Mouse (Mus musculus) limb, embryonic 14.5 days (tissue): ENCODE data around the gene Kank1. TPM values are rescaled to one million over a fixed set of nuclear protein-coding genes. Genes with fewer than 3 reads are reported as not detected.
A peak's percentile ranks its signal among the peaks of the same experiment; 100 is the strongest.

Experiments used
- ATAC-seq: fragments of 200-750 bp; cut with Nextera tagmentation; 2 replicates; pipeline ENCODE4 v1.8.0; 2017; ENCODE audit warnings: low read depth, moderate number of reproducible peaks, moderate TSS enrichment; ENCODE audit not compliant: low FRiP score
- DNase-seq: peaks from one replicate; pipeline ENCODE4 v3.0.0-alpha.2; 2015; ENCODE audit warnings: low spot score
- H3K27ac ChIP-seq: fragments of 300-500 bp; sonication (generic); replicated peaks from 2 replicates; pipeline ENCODE4 v1.5.1; 2014; ENCODE audit warnings: low read depth, mild to moderate bottlenecking, low read length, moderate library complexity, mixed read lengths
- H3K27me3 ChIP-seq: fragments of 300-500 bp; sonication (generic); 2 replicates; pipeline ENCODE4 v1.6.1; 2014; ENCODE audit warnings: low read length, mixed read lengths; ENCODE audit not compliant: control insufficient read depth, insufficient read depth
- H3K36me3 ChIP-seq: fragments of 300-500 bp; sonication (generic); 2 replicates; pipeline ENCODE4 v1.6.1; 2014; ENCODE audit warnings: mild to moderate bottlenecking, low read length, moderate library complexity, mixed read lengths; ENCODE audit not compliant: control insufficient read depth, insufficient read depth
- H3K4me1 ChIP-seq: fragments of 300-500 bp; sonication (generic); 2 replicates; pipeline ENCODE4 v1.6.1; 2014; ENCODE audit warnings: antibody characterized with exemption, low read length, mixed read lengths; ENCODE audit not compliant: control insufficient read depth, insufficient read depth
- H3K4me2 ChIP-seq: fragments of 300-500 bp; sonication (generic); replicated peaks from 2 replicates; pipeline ENCODE4 v1.6.1; 2014; ENCODE audit warnings: low read depth, mild to moderate bottlenecking, low read length, moderate library complexity; ENCODE audit not compliant: severe bottlenecking
- H3K4me3 ChIP-seq: fragments of 300-500 bp; sonication (generic); replicated peaks from 2 replicates; pipeline ENCODE4 v1.5.1; 2014; ENCODE audit warnings: low read length
- H3K9ac ChIP-seq: fragments of 300-500 bp; sonication (generic); 2 replicates; pipeline ENCODE4 v1.6.1; 2014; ENCODE audit warnings: mild to moderate bottlenecking, low read depth, low read length, moderate library complexity; ENCODE audit not compliant: severe bottlenecking
- H3K9me3 ChIP-seq: fragments of 300-500 bp; sonication (generic); 2 replicates; pipeline ENCODE4 v1.6.1; 2016; ENCODE audit warnings: low read length; ENCODE audit not compliant: control insufficient read depth
- POLR2A ChIP-seq: fragments of 200-500 bp; IDR thresholded peaks from 2 replicates; pipeline ENCODE4 v1.8.0; 2012; ENCODE audit warnings: inconsistent platforms, mild to moderate bottlenecking, moderate library complexity, borderline replicate concordance; ENCODE audit not compliant: insufficient read depth, insufficient read length; ENCODE audit errors: extremely low read depth
- WGBS: fragments of 180-500 bp; shearing (Covaris S2); extraction: QIAGEN DNeasy Blood & Tissue Kit; methylation state at CpG from one replicate; pipeline ENCODE4 v1.1.7; 2014; 5-methylcytosine and 5-hydroxymethylcytosine counted together
- polyA plus RNA-seq, 2 experiments: library from polyadenylated mRNA; depleted of rRNA in 1 of 2; stranded (reverse) in 1 of 2; unstranded in 1 of 2; fragments of >200 nt; fragmentation: Nextera tagmentation in 1 of 2; extraction: Ambion mirVana in 1 of 2; gene quantifications; 2 replicates each; pipeline versions ENCODE4 v1.2.1 to v1.2.3; 2012 to 2014

Gene Kank1
- polyA plus RNA-seq, 2 experiments: 26.0 to 38.2 TPM

DNA sequence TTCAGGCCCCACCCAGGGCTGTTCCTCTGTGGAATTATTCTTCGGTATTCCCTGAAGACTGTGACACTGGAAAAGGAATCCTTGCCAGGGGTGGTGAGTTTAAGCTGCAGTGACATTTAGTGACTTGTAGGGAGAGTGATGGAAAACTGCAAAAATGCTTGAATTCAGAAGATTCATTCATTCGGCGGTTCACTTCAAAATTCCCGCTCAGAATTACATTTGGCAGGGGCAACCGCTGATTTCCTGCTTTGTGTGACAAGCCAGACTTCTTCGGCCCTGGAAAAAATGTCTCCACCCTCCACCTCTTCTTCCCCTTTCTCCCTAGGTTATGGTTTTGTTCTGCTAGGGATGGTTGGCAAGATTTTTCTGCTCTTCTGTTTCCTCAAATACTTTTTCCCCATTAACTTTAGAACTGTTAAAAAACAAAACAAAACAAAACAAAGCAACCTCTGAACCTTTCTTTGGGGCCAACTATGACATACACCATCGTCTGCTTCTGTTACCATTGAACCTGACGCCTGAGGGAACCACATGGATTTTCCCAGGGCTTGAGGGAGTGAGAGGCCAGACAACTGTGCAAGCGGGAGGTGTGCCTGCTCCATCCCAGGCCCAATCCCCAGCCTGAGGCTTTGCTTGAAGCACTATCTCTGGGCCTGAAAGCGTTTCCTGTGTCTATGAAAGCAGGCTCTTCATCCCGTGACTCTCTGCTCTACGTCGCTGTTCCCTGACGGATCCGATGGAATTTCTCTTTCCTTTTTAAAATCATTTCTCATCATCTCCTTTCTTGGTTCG, 150.1 kb downstream of the Kank1 start:
- DNase-seq (no peak), ATAC-seq (no peak)
- no peaks in the 10 kb centered on the region for H3K36me3 ChIP-seq
- peaks cover 11% of the 10 kb centered on the region for H3K4me1 ChIP-seq
- WGBS: 75% methylated on average over 16 of the region's 16 CpGs
- no peak for TF ChIP-seq POLR2A
- H3K27me3 ChIP-seq: no peaks in the 10 kb centered on the region
- no peak overlapping the region for H3K9ac ChIP-seq
- H3K4me2 ChIP-seq: no peak overlapping the region; the same call in 1 of the 2 replicates
- H3K9me3 ChIP-seq: no peaks in the 10 kb centered on the region
- no peak overlapping the region for H3K4me3 ChIP-seq
- 0 out of 2 replicates have a peak overlapping the region, but pooled peaks have one; percentile 13 for H3K27ac ChIP-seq

GRCm38 (mm10) chr19:25387902-25388301, 151.1 kb downstream of the Kank1 start:
- Histone ChIP-seq H3K4me2 (no peak overlapping the region), H3K9me3 (no peaks in the 10 kb centered on the region), H3K9ac (no peak overlapping the region), H3K4me3 (no peak overlapping the region), H3K4me1 (peaks cover 8% of the 10 kb centered on the region), H3K27ac (no peak overlapping the region), H3K36me3 (no peaks in the 10 kb centered on the region), H3K27me3 (no peaks in the 10 kb centered on the region)
- no peak for TF ChIP-seq POLR2A
- DNase-seq (no peak), ATAC-seq (no peak)
- 93% methylated on average over 18 of the region's 18 CpGs for WGBS

DNA sequence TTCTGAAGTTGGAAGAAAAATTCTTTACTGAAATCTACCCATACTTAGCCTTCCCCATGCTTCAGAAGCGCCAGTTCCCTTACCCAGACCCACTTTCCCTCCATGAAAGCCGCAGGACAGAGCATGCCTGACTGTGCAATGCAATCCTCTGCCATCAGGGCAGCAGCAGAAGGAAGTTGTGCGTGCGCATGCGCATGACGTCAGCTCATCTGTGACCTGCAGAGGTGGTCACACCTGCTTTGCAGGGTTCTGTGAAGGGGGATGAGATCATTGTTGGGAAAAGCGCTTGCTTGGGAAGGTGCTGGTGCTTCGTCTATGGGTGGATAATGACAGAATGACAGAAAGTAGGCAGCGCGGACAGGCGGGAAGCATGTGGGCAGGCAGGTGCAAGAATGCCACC, 155.4 kb downstream of the Kank1 start:
- ATAC-seq (no peak), DNase-seq (no peak)
- Histone ChIP-seq H3K4me3 (no peak overlapping the region), H3K4me2 (no peak overlapping the region), H3K27me3 (no peaks in the 10 kb centered on the region), H3K9ac (no peak overlapping the region), H3K4me1 (peaks cover 15% of the 10 kb centered on the region), H3K36me3 (no peaks in the 10 kb centered on the region), H3K9me3 (no peaks in the 10 kb centered on the region), H3K27ac (no peak overlapping the region)
- WGBS: 81% methylated on average over 11 of the region's 11 CpGs
- TF ChIP-seq POLR2A: no peak

GRCm38 (mm10) chr19:25395035-25395434, 158.3 kb downstream of the Kank1 start:
- 27% methylated on average over 10 of the region's 10 CpGs for WGBS
- H3K4me1 ChIP-seq: peaks cover 37% of the 10 kb centered on the region
- no peaks in the 10 kb centered on the region for H3K9me3 ChIP-seq
- DNase-seq (peak; percentile 73), ATAC-seq (peak; percentile 82)
- H3K36me3 ChIP-seq: no peaks in the 10 kb centered on the region
- peak overlapping the region; percentile 89 for H3K27ac ChIP-seq
- H3K27me3 ChIP-seq: no peaks in the 10 kb centered on the region
- peak overlapping the region; percentile 31 for H3K4me2 ChIP-seq
- TF ChIP-seq POLR2A: no peak
- no peak overlapping the region for H3K9ac ChIP-seq
- H3K4me3 ChIP-seq: no peak overlapping the region

GRCm38 (mm10) chr19:25396709-25397266, 160.0 kb downstream of the Kank1 start:
- TF ChIP-seq POLR2A: no peak
- DNase-seq (no peak), ATAC-seq (no peak)
- H3K4me2 ChIP-seq: no peak overlapping the region
- no peak overlapping the region for H3K9ac ChIP-seq
- 85% methylated on average over 6 of the region's 6 CpGs for WGBS
- no peaks in the 10 kb centered on the region for H3K27me3 ChIP-seq
- H3K4me1 ChIP-seq: peaks cover 53% of the 10 kb centered on the region
- H3K9me3 ChIP-seq: no peaks in the 10 kb centered on the region
- H3K4me3 ChIP-seq: no peak overlapping the region
- H3K27ac ChIP-seq: no peak overlapping the region
- H3K36me3 ChIP-seq: no peaks in the 10 kb centered on the region
